Mouse (Mus musculus): ENCODE data around the gene Cidec. TPM values are rescaled to one million over a fixed set of nuclear protein-coding genes. Genes with fewer than 3 reads are reported as not detected.

The Cidec gene
- polyA plus RNA-seq, 1 experiment from 2014 or later = not detected

DNA sequence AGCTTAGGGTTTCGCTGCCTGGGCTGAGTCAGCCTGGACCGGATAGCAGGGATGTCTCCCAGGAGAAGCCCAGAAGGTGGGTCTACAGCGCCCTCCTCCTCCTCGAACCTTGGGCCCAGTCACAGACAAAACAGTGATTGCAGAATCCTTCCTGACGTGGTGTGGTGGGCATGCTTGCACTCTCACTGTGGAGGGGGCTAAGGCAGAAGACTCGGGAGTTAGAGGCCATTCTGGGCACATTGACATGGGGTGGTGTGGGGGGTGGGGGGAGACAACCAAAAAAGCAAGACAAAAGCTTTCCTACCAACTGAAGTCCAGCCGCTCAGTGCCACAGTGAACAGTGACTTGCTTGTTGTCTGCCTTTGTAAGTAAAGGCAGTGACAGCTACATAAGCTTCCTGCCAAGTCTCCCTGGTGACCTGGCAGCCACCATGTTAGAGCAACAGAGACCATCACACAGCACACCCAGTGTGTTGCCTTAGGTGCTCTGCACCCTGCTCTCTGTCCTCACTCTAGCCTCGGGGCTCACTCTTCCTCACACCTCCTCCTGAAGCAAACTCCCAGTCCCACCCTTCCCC, 51.1 kb downstream of the Cidec start:
- H3K9me3 ChIP-seq = no peaks in the 10 kb centered on the region
- 91% methylated on average over 8 of the region's 8 CpGs for WGBS

GRCm38 (mm10) chr6:113380480-113380879, 55.1 kb downstream of the Cidec start:
- Histone ChIP-seq H3K4me3 (no peak overlapping the region), H3K36me3 (peaks cover 58% of the 10 kb centered on the region)
- WGBS = 94% methylated on average over 11 of the region's 11 CpGs

More for the DNA sequence above, 51.1 kb downstream of the Cidec start:
- Histone ChIP-seq H3K4me2 (no peak overlapping the region), H3K27ac (no peak overlapping the region), H3K27me3 (no peaks in the 10 kb centered on the region), H3K9ac (no peak overlapping the region), H3K4me1 (peaks cover under 1% of the 10 kb centered on the region), H3K36me3 (peaks cover 85% of the 10 kb centered on the region), H3K4me3 (no peak overlapping the region)
- ATAC-seq (ENCODE audit: insufficient number of reproducible peaks, insufficient read depth, low FRiP score, low TSS enrichment, low read depth) = no peak

DNA sequence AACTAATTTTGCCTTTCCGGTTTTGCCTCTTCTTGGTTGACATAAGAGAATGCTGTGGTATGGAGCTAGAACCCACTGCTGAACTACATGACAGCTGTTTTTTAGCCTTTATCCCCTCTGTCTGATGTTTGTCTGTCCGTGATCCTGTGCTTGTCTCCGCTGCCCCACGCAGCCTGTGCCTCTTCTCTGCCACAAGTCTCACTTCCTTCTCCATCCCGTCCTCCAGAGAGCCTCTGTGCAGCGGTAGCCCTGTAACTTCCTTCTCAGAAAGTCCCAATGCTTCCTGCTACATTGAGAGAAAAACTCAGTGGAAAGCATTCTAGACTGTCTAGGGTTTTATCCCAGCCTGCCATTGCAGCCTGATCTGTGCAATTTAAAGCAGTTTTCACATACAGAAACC, 56.3 kb downstream of the Cidec start:
- peaks cover 58% of the 10 kb centered on the region for H3K36me3 ChIP-seq
- 85% methylated on average over 6 of the region's 6 CpGs for WGBS
- no peak overlapping the region for H3K27ac ChIP-seq
- H3K27me3 ChIP-seq = no peaks in the 10 kb centered on the region
- peak overlapping the region; percentile 94; the same call in 1 of the 2 replicates for H3K9ac ChIP-seq
- peak overlapping the region; percentile 82 for H3K4me2 ChIP-seq
- H3K9me3 ChIP-seq = no peaks in the 10 kb centered on the region
- H3K4me1 ChIP-seq = peaks cover 19% of the 10 kb centered on the region
- no peak for ATAC-seq (ENCODE audit: insufficient number of reproducible peaks, insufficient read depth, low FRiP score, low TSS enrichment, low read depth)
- peak overlapping the region; percentile 100 for H3K4me3 ChIP-seq

More at GRCm38 (mm10) chr6:113380480-113380879, 55.1 kb downstream of the Cidec start:
- Histone ChIP-seq H3K4me1 (peaks cover 19% of the 10 kb centered on the region), H3K27ac (no peak overlapping the region), H3K27me3 (no peaks in the 10 kb centered on the region), H3K4me2 (no peak overlapping the region), H3K9ac (no peak overlapping the region), H3K9me3 (no peaks in the 10 kb centered on the region)
- ATAC-seq (ENCODE audit: insufficient number of reproducible peaks, insufficient read depth, low FRiP score, low TSS enrichment, low read depth) = no peak

DNA sequence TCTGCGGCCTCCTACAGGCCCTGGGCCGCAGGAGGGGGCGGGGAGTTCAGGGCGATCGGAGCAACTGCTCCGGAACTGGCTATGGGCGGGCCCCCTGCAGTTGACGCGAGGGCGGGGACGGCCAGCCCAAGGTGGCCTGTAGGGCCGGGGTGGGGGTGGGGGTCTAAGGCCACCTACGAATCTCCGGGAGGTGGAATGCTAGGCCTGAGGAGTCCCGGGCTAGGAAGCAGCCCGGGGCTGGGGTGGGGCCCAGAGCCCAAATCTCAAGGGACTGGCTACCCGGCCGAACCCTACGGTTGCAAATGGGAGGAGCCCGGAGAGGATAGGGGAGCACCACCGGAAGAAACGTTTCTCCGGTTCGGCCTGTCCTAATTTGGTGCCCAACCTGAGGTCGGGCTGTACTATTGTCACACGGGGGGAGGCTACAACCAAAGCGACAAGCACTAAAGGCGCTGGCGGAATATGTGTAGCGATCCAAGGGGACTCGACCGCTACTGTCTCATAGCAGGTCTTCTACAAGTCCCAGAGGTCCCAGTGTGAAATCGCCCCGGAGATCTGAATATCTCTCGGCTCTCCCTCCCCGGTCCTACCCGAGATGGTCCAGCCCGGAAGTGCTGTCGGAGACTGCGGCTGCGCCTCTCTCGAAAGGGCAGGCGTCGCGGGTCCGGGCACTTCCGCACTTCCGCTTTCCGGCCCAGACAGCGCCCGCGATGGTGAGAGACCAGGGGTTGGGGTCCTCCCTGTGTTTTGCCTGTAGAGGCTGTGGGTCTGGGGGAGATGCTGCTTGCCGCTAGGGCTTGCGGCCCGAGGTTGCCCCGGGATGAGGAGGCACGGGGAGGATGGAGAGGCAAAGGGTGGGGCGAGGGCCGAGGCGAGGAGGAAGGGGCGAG, 57.8 kb downstream of the Cidec start, which contains the start of the genes Tada3 and Arpc4:
TSS of gene Tada3 (minus strand) at position 388 of the 890 bp plus-strand sequence.
TSS of gene Arpc4 (plus strand) at position 620 of the 890 bp plus-strand sequence.
- H3K27me3 ChIP-seq = no peaks in the 10 kb centered on the region
- H3K4me1 ChIP-seq = peaks cover 19% of the 10 kb centered on the region
- peak within 1 kb of the TSS; percentile 94 for H3K9ac ChIP-seq
- H3K9me3 ChIP-seq = no peaks in the 10 kb centered on the region
- WGBS = under 1% methylated on average over 61 of the region's 61 CpGs
- peak within 1 kb of the TSS; percentile 82 for H3K4me2 ChIP-seq
- peak; percentile 94 for ATAC-seq (ENCODE audit: insufficient number of reproducible peaks, insufficient read depth, low FRiP score, low TSS enrichment, low read depth)
- H3K36me3 ChIP-seq = peaks cover 57% of the 10 kb centered on the region
- peak within 1 kb of the TSS; percentile 94 for H3K27ac ChIP-seq
- H3K4me3 ChIP-seq = peak within 1 kb of the TSS; percentile 100

- H3K9ac ChIP-seq = peak overlapping the region; percentile 94
- H3K27ac ChIP-seq = peak overlapping the region; percentile 94
- no peaks in the 10 kb centered on the region for H3K9me3 ChIP-seq
- ATAC-seq (ENCODE audit: insufficient number of reproducible peaks, insufficient read depth, low FRiP score, low TSS enrichment, low read depth) = no peak
- peak overlapping the region; percentile 100 for H3K4me3 ChIP-seq
- H3K4me2 ChIP-seq = peak overlapping the region; percentile 82
- WGBS = 8% methylated on average over 7 of the region's 7 CpGs
- H3K27me3 ChIP-seq = no peaks in the 10 kb centered on the region
- H3K4me1 ChIP-seq = peaks cover 19% of the 10 kb centered on the region
- H3K36me3 ChIP-seq = peaks cover 58% of the 10 kb centered on the region
These were observed 58.4 kb downstream of the Cidec start for GRCm38 (mm10) chr6:113377172-113377495.

Small RNA genes lying within 50 kb of the gene (microRNA-seq; reads per million reads assigned to microRNA genes)
- not detected for gene Gm24387

Other genes with a start within 250 kb of the Cidec start
- gene Lhfpl4, start 240.4 kb downstream of the Cidec start, polyA plus RNA-seq (2015; fragmentation: Nextera tagmentation; extraction: Ambion mirVana) = 1.8 and 2.5 TPM in 2 replicates
- 31.6 and 37.2 TPM in 2 replicates for gene Mtmr14, start 197.9 kb downstream of the Cidec start, polyA plus RNA-seq (2015; fragmentation: Nextera tagmentation; extraction: Ambion mirVana)
- gene Cpne9, start 153.5 kb downstream of the Cidec start, polyA plus RNA-seq (2015; fragmentation: Nextera tagmentation; extraction: Ambion mirVana) = 0.06 and 0.37 TPM in 2 replicates
- gene Brpf1, start 128.6 kb downstream of the Cidec start, polyA plus RNA-seq (2015; fragmentation: Nextera tagmentation; extraction: Ambion mirVana) = 19.1 and 20.4 TPM in 2 replicates
- gene Ogg1, start 108.8 kb downstream of the Cidec start, polyA plus RNA-seq (2015; fragmentation: Nextera tagmentation; extraction: Ambion mirVana) = 13.6 and 13.9 TPM in 2 replicates
- gene Camk1, start 91.8 kb downstream of the Cidec start, polyA plus RNA-seq (2015; fragmentation: Nextera tagmentation; extraction: Ambion mirVana) = 95.2 and 97.8 TPM in 2 replicates
- 47.5 and 51.9 TPM in 2 replicates for gene Tada3, start 57.9 kb downstream of the Cidec start, polyA plus RNA-seq (2015; fragmentation: Nextera tagmentation; extraction: Ambion mirVana)
- 357 and 384 TPM in 2 replicates for gene Arpc4, start 57.6 kb downstream of the Cidec start, polyA plus RNA-seq (2015; fragmentation: Nextera tagmentation; extraction: Ambion mirVana)
- 4.3 and 5.3 TPM in 2 replicates for gene Ttll3, start 46.5 kb downstream of the Cidec start, polyA plus RNA-seq (2015; fragmentation: Nextera tagmentation; extraction: Ambion mirVana)
- 25.3 and 32.1 TPM in 2 replicates for gene Rpusd3, start 16.4 kb downstream of the Cidec start, polyA plus RNA-seq (2015; fragmentation: Nextera tagmentation; extraction: Ambion mirVana)
- 82.7 and 93.2 TPM in 2 replicates for gene Jagn1, start 6.8 kb upstream of the Cidec start, polyA plus RNA-seq (2015; fragmentation: Nextera tagmentation; extraction: Ambion mirVana)
- 9.1 and 9.2 TPM in 2 replicates for gene Il17re, start 22.7 kb upstream of the Cidec start, polyA plus RNA-seq (2015; fragmentation: Nextera tagmentation; extraction: Ambion mirVana)
- 7.0 and 7.9 TPM in 2 replicates for gene Il17rc, start 35.7 kb upstream of the Cidec start, polyA plus RNA-seq (2015; fragmentation: Nextera tagmentation; extraction: Ambion mirVana)
- gene Creld1, start 47.5 kb upstream of the Cidec start, polyA plus RNA-seq (2015; fragmentation: Nextera tagmentation; extraction: Ambion mirVana) = 13.9 and 14.6 TPM in 2 replicates
- gene Prrt3, start 66.2 kb upstream of the Cidec start, polyA plus RNA-seq (2015; fragmentation: Nextera tagmentation; extraction: Ambion mirVana) = 2.3 and 2.6 TPM in 2 replicates
- 95.2 and 96.1 TPM in 2 replicates for gene Emc3, start 95.9 kb upstream of the Cidec start, polyA plus RNA-seq (2015; fragmentation: Nextera tagmentation; extraction: Ambion mirVana)
- gene Fancd2, start 95.9 kb upstream of the Cidec start, polyA plus RNA-seq (2015; fragmentation: Nextera tagmentation; extraction: Ambion mirVana) = 13.6 and 14.4 TPM in 2 replicates
- not detected in 2 replicates for gene Fancd2os, start 165.0 kb upstream of the Cidec start, polyA plus RNA-seq (2015; fragmentation: Nextera tagmentation; extraction: Ambion mirVana)
- 233 and 240 TPM in 2 replicates for gene Brk1, start 169.0 kb upstream of the Cidec start, polyA plus RNA-seq (2015; fragmentation: Nextera tagmentation; extraction: Ambion mirVana)
- 48.0 and 50.0 TPM in 2 replicates for gene Vhl, start 188.2 kb upstream of the Cidec start, polyA plus RNA-seq (2015; fragmentation: Nextera tagmentation; extraction: Ambion mirVana)
- 2.4 and 2.8 TPM in 2 replicates for gene Irak2, start 202.7 kb upstream of the Cidec start, polyA plus RNA-seq (2015; fragmentation: Nextera tagmentation; extraction: Ambion mirVana)

All from embryonic facial prominence, embryonic 13.5 days (tissue).